16 mouse cellular contexts compared by ENCODE assay signal in the genomic region with DNA sequence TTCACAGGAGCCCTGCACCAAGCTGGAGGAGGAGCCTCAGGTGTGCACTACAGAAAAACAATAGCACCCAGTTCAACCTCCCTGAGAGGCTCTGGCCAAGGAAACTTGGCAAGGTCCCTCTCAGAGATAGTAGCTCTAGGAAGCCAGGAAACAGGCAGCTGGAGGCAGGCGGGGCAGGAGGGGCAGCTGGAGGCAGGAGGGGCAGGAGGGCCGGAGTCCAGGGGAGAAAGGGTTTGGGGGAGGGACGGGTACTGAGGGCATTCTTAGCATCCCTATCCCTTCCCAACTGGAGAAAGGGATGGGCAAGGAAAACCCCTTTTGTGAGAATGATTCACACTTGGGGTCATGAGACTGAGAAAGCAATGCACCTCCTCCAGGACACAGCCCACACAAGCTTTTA. TPM values are rescaled to one million over a fixed set of nuclear protein-coding genes. Genes with fewer than 3 reads are reported as not detected.
A peak's percentile ranks its signal among the peaks of the same experiment; 100 is the strongest.
DNase-seq lines count a peak whose midpoint lies in the region; ATAC-seq and TF ChIP-seq lines count a peak whose summit lies in the region.
"Had no signal": no experiment of that assay in that cellular context is flagged by ENCODE, and none has a peak within 500 bp of the region (broad histone marks: within the 10 kb centered on the region; RNA-seq: fewer than 3 reads in every experiment).

No protein-coding gene starts in this region.

- intact Hi-C loops in heart, postnatal 25 days (cut with DNase I): no loop called here
- intact Hi-C loops in left cerebral cortex, postnatal 14 days (cut with DNase I): no loop called here

- no peaks in the 10 kb centered on the region for H3K36me3 ChIP-seq in lung, embryonic 16.5 days (ENCODE audit: control insufficient read depth, insufficient read depth, low read length)
- peaks cover 21% of the 10 kb centered on the region for H3K36me3 ChIP-seq in intestine, postnatal 0 days (ENCODE audit: control insufficient read depth, insufficient read depth)
- H3K36me3 ChIP-seq in small intestine, adult 2 months (ENCODE audit: control insufficient read depth, insufficient read depth, low read length): peaks cover 25% of the 10 kb centered on the region
- H3K36me3 ChIP-seq: embryonic facial prominence, embryonic 12.5 days had no signal

- no peak for TF ChIP-seq CTCF in intestine, postnatal 0 days (IDR thresholded peaks at IDR 0.05; ENCODE audit: low read depth)
- TF ChIP-seq CTCF in small intestine, adult 2 months (IDR thresholded peaks at IDR 0.05; ENCODE audit: extremely low read depth, insufficient read length, insufficient replicate concordance, low read depth, low read length): no peak

- H3K27ac ChIP-seq in lung, embryonic 16.5 days (ENCODE audit: low read length): peak overlapping the region; percentile 34
- peak overlapping the region; percentile 96 for H3K27ac ChIP-seq in intestine, postnatal 0 days (ENCODE audit: low read depth, low read length)
- H3K27ac ChIP-seq in small intestine, adult 2 months (ENCODE audit: insufficient read depth, low read depth, low read length): peak overlapping the region; percentile 99
- H3K27ac ChIP-seq: embryonic facial prominence, embryonic 12.5 days; midbrain, embryonic 15.5 days had no signal

- no peak for ATAC-seq in lung, embryonic 16.5 days (ENCODE audit: low read depth)
- no peak for ATAC-seq in intestine, postnatal 0 days
- no peak for ATAC-seq in activated CD4-positive, CD25-positive, alpha-beta regulatory T cell, adult 4 months
- ATAC-seq: midbrain, embryonic 15.5 days had no signal

- 0 out of 2 replicates have a peak, but pooled peaks cover 5% of the 10 kb centered on the region for H3K4me1 ChIP-seq in lung, embryonic 16.5 days (replicated peaks; ENCODE audit: control insufficient read depth, insufficient read depth, low read length)
- H3K4me1 ChIP-seq in intestine, postnatal 0 days (replicated peaks; ENCODE audit: control insufficient read depth, insufficient read depth, low read length): no peaks in the 10 kb centered on the region
- H3K4me1 ChIP-seq in small intestine, adult 2 months (ENCODE audit: control insufficient read depth, insufficient read depth, insufficient read length, low read length): peaks cover 24% of the 10 kb centered on the region

- 13% methylated on average over 3 of the region's 3 CpGs for WGBS in lung, embryonic 16.5 days
- 30% methylated on average over 3 of the region's 3 CpGs for WGBS in intestine, postnatal 0 days
- 15% methylated on average over 3 of the region's 3 CpGs for WGBS in small intestine, adult 2 months

- H3K4me3 ChIP-seq in lung, embryonic 16.5 days (ENCODE audit: low read length): no peak overlapping the region
- H3K4me3 ChIP-seq in intestine, postnatal 0 days (ENCODE audit: low read depth, low read length): no peak overlapping the region
- peak overlapping the region; percentile 0; the same call in 1 of the 2 replicates for H3K4me3 ChIP-seq in small intestine, adult 2 months (ENCODE audit: low read depth, low read length)
- H3K4me3 ChIP-seq: embryonic facial prominence, embryonic 12.5 days; midbrain, embryonic 15.5 days had no signal

- no peak overlapping the region for H3K9ac ChIP-seq in lung, embryonic 16.5 days (ENCODE audit: low read length)
- H3K9ac ChIP-seq in intestine, postnatal 0 days (ENCODE audit: low read depth, low read length): no peak overlapping the region; the same call in 1 of the 2 replicates
- H3K9ac ChIP-seq: embryonic facial prominence, embryonic 12.5 days; midbrain, embryonic 15.5 days had no signal

- no peak overlapping the region for H3K4me2 ChIP-seq in lung, embryonic 16.5 days (ENCODE audit: low read depth, low read length)
- peak overlapping the region; percentile 43 for H3K4me2 ChIP-seq in intestine, postnatal 0 days (replicated peaks; ENCODE audit: low read depth)
- H3K4me2 ChIP-seq: embryonic facial prominence, embryonic 12.5 days; liver, embryonic 11.5 days; midbrain, embryonic 15.5 days had no signal

- peak; percentile 12 for DNase-seq in heart, postnatal 4 days
- no peak for DNase-seq in heart, postnatal 25 days (ENCODE audit: low spot score)
- no peak for DNase-seq in lung, postnatal 4 days
- no peak for DNase-seq in left cerebral cortex, postnatal 14 days (ENCODE audit: low spot score in 2 of 2)
- DNase-seq: adrenal gland, adult 2 months; cerebellum, adult 11-12 months; gastrocnemius, postnatal 14 days; thymus, postnatal 36 days had no signal

- no peak for TF ChIP-seq POLR2A in small intestine, adult 2 months (IDR thresholded peaks at IDR 0.05; ENCODE audit: low read depth, low read length)

- peaks cover 8% of the 10 kb centered on the region for H3K27me3 ChIP-seq in lung, embryonic 16.5 days (ENCODE audit: control insufficient read depth, insufficient read depth, low read depth, low read length)
- no peaks in the 10 kb centered on the region for H3K27me3 ChIP-seq in intestine, postnatal 0 days (replicated peaks; ENCODE audit: control insufficient read depth, insufficient read depth, low read length)
- H3K27me3 ChIP-seq in small intestine, adult 2 months (ENCODE audit: control insufficient read depth, insufficient read depth, low read length): no peaks in the 10 kb centered on the region
- H3K27me3 ChIP-seq: midbrain, embryonic 15.5 days had no signal

- H3K9me3 ChIP-seq in lung, embryonic 16.5 days (ENCODE audit: control insufficient read depth, low read length): no peaks in the 10 kb centered on the region
- H3K9me3 ChIP-seq in intestine, postnatal 0 days (ENCODE audit: control insufficient read depth): no peaks in the 10 kb centered on the region
- H3K9me3 ChIP-seq: embryonic facial prominence, embryonic 12.5 days; midbrain, embryonic 15.5 days had no signal

RNA-seq across cellular contexts. Expression of a gene that starts 4.9 kb away (rescaled TPM):
- total RNA-seq in heart, postnatal 4 days (2021): under 1 TPM; 0.52 to 0.79 TPM
- under 1 TPM; 0.60 to 0.92 TPM for total RNA-seq in heart, postnatal 25 days (2021)
- 33.6 and 37.7 TPM in 2 replicates for polyA plus RNA-seq in lung, embryonic 16.5 days (2015; fragmentation: Nextera tagmentation; extraction: Ambion mirVana)
- 42.1 and 48.3 TPM in 2 replicates for polyA plus RNA-seq in intestine, postnatal 0 days (2015; fragmentation: Nextera tagmentation; extraction: Ambion mirVana)
- polyA plus RNA-seq in small intestine, adult 2 months (2012; rRNA removed): 12.6 and 31.3 TPM in 2 replicates
- not detected for polyA plus RNA-seq in activated CD4-positive, CD25-positive, alpha-beta regulatory T cell, adult 4 months (2017; shearing (Covaris generic))
- 1 to 10 TPM; 3.9 to 4.5 TPM for total RNA-seq in left cerebral cortex, postnatal 14 days (2021)
- total RNA-seq: megakaryocyte progenitor cell, adult 5-6 weeks had no signal

RNA-seq across cellular contexts. Expression of a gene that starts 56.0 kb away (rescaled TPM):
- 10 to 100 TPM; 35.1 to 38.6 TPM for total RNA-seq in heart, postnatal 4 days (2021)
- total RNA-seq in heart, postnatal 25 days (2021): 10 to 100 TPM; 16.6 to 21.3 TPM
- 14.6 and 16.9 TPM in 2 replicates for polyA plus RNA-seq in lung, embryonic 16.5 days (2015; fragmentation: Nextera tagmentation; extraction: Ambion mirVana)
- polyA plus RNA-seq in intestine, postnatal 0 days (2015; fragmentation: Nextera tagmentation; extraction: Ambion mirVana): 4.8 and 5.8 TPM in 2 replicates
- polyA plus RNA-seq in small intestine, adult 2 months (2012; rRNA removed): 6.1 and 8.0 TPM in 2 replicates
- polyA plus RNA-seq in activated CD4-positive, CD25-positive, alpha-beta regulatory T cell, adult 4 months (2017; shearing (Covaris generic)): 10 to 100 TPM; 13.0 to 15.3 TPM
- total RNA-seq in left cerebral cortex, postnatal 14 days (2021): 10 to 100 TPM; 53.7 to 57.9 TPM

Comparison
In these comparisons a context has a peak if more than half of its experiments do, and no peak if none do; other contexts are left out.
1. H3K27ac ChIP-seq: peak in every context shown above with its lines; median percentile 99 in small intestine, adult 2 months; 96 in intestine, postnatal 0 days; 34 in lung, embryonic 16.5 days.
2. RNA of a gene that starts 4.9 kb away (polyA plus RNA-seq): 42.1 to 48.3 TPM in intestine, postnatal 0 days, 33.6 to 37.7 TPM in lung, embryonic 16.5 days and 12.6 to 31.3 TPM in small intestine, adult 2 months; not detected in activated CD4-positive, CD25-positive, alpha-beta regulatory T cell, adult 4 months; every median in the first group is over 10 times any median in the second.